Mouse (Mus musculus) hindbrain, postnatal 0 days (tissue): ENCODE results near the gene Prrc2b. TPM values are rescaled to one million over a fixed set of nuclear protein-coding genes. Genes with fewer than 3 reads are reported as not detected.

Experiments
- ATAC-seq: fragments of 200-750 bp; cut with Nextera tagmentation; 2 replicates; pipeline ENCODE4 v1.8.0; 2017; ENCODE audit warnings: mild to moderate bottlenecking, moderate TSS enrichment, moderate library complexity
- DNase-seq: peaks from one replicate; pipeline ENCODE4 v3.0.0-alpha.2; 2015; ENCODE audit warnings: low spot score
- H3K27ac ChIP-seq: fragments of 300-500 bp; sonication (generic); 2 replicates; pipeline ENCODE4 v1.5.1; 2014; ENCODE audit warnings: mild to moderate bottlenecking
- H3K27me3 ChIP-seq: fragments of 300-500 bp; sonication (generic); 2 replicates; pipeline ENCODE4 v1.6.1; 2014; ENCODE audit warnings: low read length, mixed read lengths; ENCODE audit not compliant: insufficient read depth
- H3K36me3 ChIP-seq: fragments of 300-500 bp; sonication (generic); 2 replicates; pipeline ENCODE4 v1.6.1; 2014; ENCODE audit warnings: low read length, mixed read lengths; ENCODE audit not compliant: insufficient read depth
- H3K4me1 ChIP-seq: fragments of 300-500 bp; sonication (generic); 2 replicates; pipeline ENCODE4 v1.6.1; 2014; ENCODE audit warnings: antibody characterized with exemption, low read length, mixed read lengths; ENCODE audit not compliant: insufficient read depth
- H3K4me2 ChIP-seq: fragments of 300-500 bp; sonication (generic); 2 replicates; pipeline ENCODE4 v1.6.1; 2014; ENCODE audit warnings: low read depth, mild to moderate bottlenecking, low read length, moderate library complexity, mixed read lengths
- H3K4me3 ChIP-seq: fragments of 300-500 bp; sonication (generic); 2 replicates; pipeline ENCODE4 v1.5.1; 2014; ENCODE audit warnings: low read length
- H3K9ac ChIP-seq: fragments of 300-500 bp; sonication (generic); replicated peaks from 2 replicates; pipeline ENCODE4 v1.6.1; 2014; ENCODE audit warnings: mild to moderate bottlenecking, low read length, moderate library complexity, mixed read lengths
- H3K9me3 ChIP-seq: fragments of 300-500 bp; sonication (generic); 2 replicates; pipeline ENCODE4 v1.6.1; 2016; ENCODE audit warnings: low read length, mixed read lengths
- CTCF ChIP-seq: IDR thresholded peaks from 2 replicates; pipeline ENCODE4 v1.5.1; 2016; ENCODE audit warnings: antibody characterized with exemption, control low read depth, low read depth
- WGBS: fragments of 180-500 bp; shearing (Covaris S2); extraction: QIAGEN DNeasy Blood & Tissue Kit; methylation state at CpG from one replicate; pipeline ENCODE4 v1.1.7; 2014; 5-methylcytosine and 5-hydroxymethylcytosine counted together
- polyA plus RNA-seq: library from polyadenylated mRNA; unstranded; fragments of >200 nt; fragmentation: Nextera tagmentation; extraction: Ambion mirVana; gene quantifications from 2 replicates; pipeline ENCODE4 v1.2.1, GENCODE M21; 2015
- total RNA-seq: library from RNA; depleted of rRNA; stranded (reverse); fragments of >200 nt; gene quantifications from 2 replicates; pipeline ENCODE4 v1.2.3, GENCODE M21; 2014

Gene Prrc2b
- total and polyA plus RNA-seq, 2 experiments from 2014 or later = 55.9 to 206 TPM

GRCm38 (mm10) chr2:32150135-32150534 is 747 bp upstream of the Prrc2b start:
- H3K27me3 ChIP-seq = no peaks in the 10 kb centered on the region
- no peaks in the 10 kb centered on the region for H3K36me3 ChIP-seq
- ATAC-seq (no peak), DNase-seq (no peak)
- peak overlapping the region; percentile 88 for H3K4me2 ChIP-seq
- peak overlapping the region; percentile 98 for H3K27ac ChIP-seq
- peak overlapping the region; percentile 99 for H3K9ac ChIP-seq
- no peaks in the 10 kb centered on the region for H3K9me3 ChIP-seq
- H3K4me1 ChIP-seq = peaks cover 21% of the 10 kb centered on the region
- 29% methylated on average over 1 of the region's 1 CpGs for WGBS
- no peak for TF ChIP-seq CTCF
- H3K4me3 ChIP-seq = peak overlapping the region; percentile 86

GRCm38 (mm10) chr2:32150562-32150923 is 339 bp upstream of the Prrc2b start:
- ATAC-seq = peak; percentile 77
- TF ChIP-seq CTCF = no peak
- Histone ChIP-seq H3K4me3 (peak overlapping the region; percentile 86), H3K9me3 (no peaks in the 10 kb centered on the region), H3K4me1 (peaks cover 25% of the 10 kb centered on the region), H3K36me3 (no peaks in the 10 kb centered on the region), H3K27me3 (no peaks in the 10 kb centered on the region), H3K4me2 (peak overlapping the region; percentile 88), H3K27ac (peak overlapping the region; percentile 98), H3K9ac (peak overlapping the region; percentile 99)
- no peak for DNase-seq
- WGBS = 3% methylated on average over 7 of the region's 7 CpGs

DNA sequence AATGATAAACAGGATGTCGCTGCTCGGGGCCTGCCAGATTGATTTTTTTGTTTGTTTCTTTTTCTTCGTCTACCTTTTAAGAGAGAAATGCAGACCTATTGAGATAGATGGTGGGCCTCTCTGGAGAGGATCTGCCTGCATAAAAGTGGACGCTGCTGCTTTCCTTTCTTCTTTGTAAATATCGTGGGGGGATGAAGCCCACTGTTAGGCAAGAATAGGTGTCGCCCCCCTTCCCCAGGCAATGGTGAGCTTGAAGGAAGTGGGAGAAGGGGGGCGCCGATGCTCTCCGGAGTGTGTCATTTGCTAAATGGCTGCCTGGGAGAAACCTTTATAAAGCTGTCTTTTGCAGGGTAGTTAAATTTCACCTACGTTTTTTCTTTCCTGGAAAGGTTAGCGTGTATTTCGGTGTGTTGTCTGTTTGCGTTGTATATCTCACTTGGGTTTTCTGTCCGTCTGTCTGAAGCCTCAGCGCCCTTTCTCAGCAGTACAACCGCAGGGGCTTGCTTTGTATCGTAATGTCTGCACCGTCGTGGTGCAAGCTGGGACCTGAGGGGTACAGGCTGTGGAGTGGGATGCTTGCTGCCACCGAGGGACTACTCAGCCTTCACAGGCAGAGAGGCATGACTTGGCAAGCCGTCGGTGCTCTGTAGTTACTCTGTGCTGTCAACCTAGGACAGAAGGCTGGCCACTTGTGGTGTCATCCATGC is 931 bp downstream of the Prrc2b start:
- TF ChIP-seq CTCF = 0 out of 2 replicates have a peak, but pooled peaks have one; percentile 2
- peak; percentile 77 for DNase-seq
- Histone ChIP-seq H3K4me1 (peaks cover 37% of the 10 kb centered on the region), H3K4me3 (peak overlapping the region; percentile 86), H3K4me2 (peak overlapping the region; percentile 88), H3K9me3 (no peaks in the 10 kb centered on the region), H3K27me3 (no peaks in the 10 kb centered on the region), H3K9ac (peak overlapping the region; percentile 99), H3K36me3 (no peaks in the 10 kb centered on the region), H3K27ac (peak overlapping the region; percentile 98)
- peak; percentile 34; the same call in 1 of the 2 replicates for ATAC-seq
- WGBS = 0% methylated on average over 22 of the region's 22 CpGs

- DNase-seq (no peak), ATAC-seq (no peak)
Measured at GRCm38 (mm10) chr2:32152367-32153034, 1.6 kb downstream of the Prrc2b start.

DNA sequence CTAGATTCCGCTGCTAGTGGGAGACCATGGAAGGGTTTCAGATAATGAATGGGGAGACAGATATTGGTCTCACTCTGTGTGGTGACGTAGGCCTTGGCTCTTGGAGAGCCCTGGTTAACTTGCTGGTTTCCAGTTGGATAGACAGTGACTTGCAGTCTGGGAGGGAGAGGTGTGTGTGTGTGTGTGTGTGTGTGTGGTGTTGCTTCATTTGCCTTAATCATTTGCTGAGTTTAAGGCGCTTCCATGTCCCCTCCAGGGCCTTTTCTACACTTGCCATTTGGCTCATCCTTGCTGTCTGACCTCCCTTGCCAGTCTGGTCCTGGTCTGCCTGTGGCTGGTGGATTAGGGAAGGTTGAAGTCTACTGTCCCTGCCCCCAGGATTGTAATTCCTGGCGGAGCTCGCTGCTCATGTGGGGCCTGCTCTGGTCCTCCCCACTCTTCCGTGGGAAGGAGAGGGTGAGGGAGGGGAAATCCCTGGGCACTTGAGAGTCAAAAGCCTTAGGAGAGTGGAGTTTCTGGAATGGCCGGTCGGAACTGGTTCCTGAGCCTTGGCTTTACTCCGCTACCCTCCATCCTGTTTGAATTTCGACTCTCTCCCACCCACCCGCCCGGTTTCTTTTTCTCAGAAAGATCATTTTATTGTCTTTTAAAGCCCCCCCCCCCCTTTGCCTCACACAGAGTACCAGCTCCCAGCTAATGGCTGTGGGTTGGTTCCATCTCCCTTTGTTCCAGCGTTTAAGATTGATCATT is 2.3 kb downstream of the Prrc2b start:
- DNase-seq = peak; percentile 66
- WGBS = 2% methylated on average over 13 of the region's 13 CpGs
- Histone ChIP-seq H3K9ac (peak overlapping the region; percentile 99), H3K4me2 (peak overlapping the region; percentile 88), H3K27me3 (no peaks in the 10 kb centered on the region), H3K4me1 (peaks cover 45% of the 10 kb centered on the region), H3K36me3 (no peaks in the 10 kb centered on the region), H3K4me3 (peak overlapping the region; percentile 86), H3K27ac (peak overlapping the region; percentile 98), H3K9me3 (no peaks in the 10 kb centered on the region)
- TF ChIP-seq CTCF = no peak
- ATAC-seq = peak; percentile 16

More at GRCm38 (mm10) chr2:32152367-32153034, 1.6 kb downstream of the Prrc2b start:
- peak overlapping the region; percentile 99 for H3K9ac ChIP-seq
- no peaks in the 10 kb centered on the region for H3K36me3 ChIP-seq
- TF ChIP-seq CTCF = no peak
- 8% methylated on average over 12 of the region's 12 CpGs for WGBS
- H3K4me3 ChIP-seq = peak overlapping the region; percentile 86
- H3K27ac ChIP-seq = peak overlapping the region; percentile 98
- H3K9me3 ChIP-seq = no peaks in the 10 kb centered on the region
- H3K4me1 ChIP-seq = peaks cover 44% of the 10 kb centered on the region
- peak overlapping the region; percentile 88 for H3K4me2 ChIP-seq
- H3K27me3 ChIP-seq = no peaks in the 10 kb centered on the region

- H3K9ac ChIP-seq = peak overlapping the region; percentile 99
- H3K36me3 ChIP-seq = no peaks in the 10 kb centered on the region
- H3K4me1 ChIP-seq = peaks cover 45% of the 10 kb centered on the region
- ATAC-seq (no peak), DNase-seq (no peak)
- H3K9me3 ChIP-seq = no peaks in the 10 kb centered on the region
- H3K27ac ChIP-seq = peak overlapping the region; percentile 98
- H3K27me3 ChIP-seq = no peaks in the 10 kb centered on the region
- peak overlapping the region; percentile 88 for H3K4me2 ChIP-seq
- WGBS = 16% methylated on average over 4 of the region's 4 CpGs
- H3K4me3 ChIP-seq = peak overlapping the region; percentile 86
- TF ChIP-seq CTCF = no peak
Measured at GRCm38 (mm10) chr2:32153791-32154119, 2.9 kb downstream of the Prrc2b start.
